Mouse (Mus musculus): ENCODE results near the gene Mettl25.

Gene Mettl25

DNA sequence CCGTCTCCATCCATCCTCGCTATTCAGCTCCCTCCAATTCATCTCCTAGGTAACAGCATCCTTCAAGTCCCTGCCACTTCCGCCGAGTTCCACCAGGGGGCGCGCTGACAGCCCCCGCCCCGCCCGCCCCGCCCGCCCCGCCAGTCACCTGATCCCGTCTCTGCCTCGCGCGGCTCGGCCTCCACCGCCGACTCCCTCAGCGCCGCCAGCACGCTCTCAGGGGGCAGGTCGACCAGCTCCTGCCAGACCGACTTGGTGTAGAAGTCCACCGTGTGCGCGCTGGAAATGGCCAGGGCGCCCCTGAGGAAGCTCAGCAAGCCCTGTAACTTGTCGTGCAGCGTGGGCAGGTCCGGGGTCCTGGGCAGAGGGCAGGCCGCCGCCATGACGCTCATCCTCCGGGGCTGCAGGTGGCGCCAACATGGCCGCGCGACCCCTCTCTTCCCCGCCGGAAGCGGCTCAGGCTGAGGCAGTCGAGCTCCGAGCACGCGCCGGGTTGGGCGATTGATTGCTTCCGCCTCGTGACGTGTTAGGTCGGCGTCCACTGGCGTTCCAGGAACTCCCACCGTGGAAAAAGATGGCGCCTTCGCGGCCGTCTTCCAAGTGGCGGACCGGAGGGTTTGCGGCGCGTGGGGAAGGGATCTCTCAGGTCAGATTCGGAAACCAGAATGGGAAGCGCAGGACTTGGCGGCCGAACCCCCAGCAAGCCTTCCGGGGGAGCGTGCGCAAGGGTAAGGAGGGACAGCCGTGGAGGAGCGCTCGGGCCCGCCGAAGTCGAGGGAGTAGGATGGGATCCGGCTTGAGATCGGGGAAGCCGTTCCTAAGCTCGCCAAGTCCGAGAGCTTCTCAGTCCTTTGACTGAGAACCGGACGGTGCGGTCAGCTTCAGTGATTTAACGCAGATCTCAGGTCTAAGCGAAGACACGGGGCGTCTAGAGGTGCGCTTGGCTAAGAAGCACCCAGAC lies at the start of gene Mettl25, which contains the start of gene Ccdc59:
Gene Mettl25 (minus strand): TSS at position 453 of the 961 bp plus-strand sequence.
Gene Ccdc59 (plus strand): TSS at position 140 of the 961 bp plus-strand sequence.
- DNase-seq (ENCODE audit: low spot score in 2 of 2): peak; percentile 94

DNA sequence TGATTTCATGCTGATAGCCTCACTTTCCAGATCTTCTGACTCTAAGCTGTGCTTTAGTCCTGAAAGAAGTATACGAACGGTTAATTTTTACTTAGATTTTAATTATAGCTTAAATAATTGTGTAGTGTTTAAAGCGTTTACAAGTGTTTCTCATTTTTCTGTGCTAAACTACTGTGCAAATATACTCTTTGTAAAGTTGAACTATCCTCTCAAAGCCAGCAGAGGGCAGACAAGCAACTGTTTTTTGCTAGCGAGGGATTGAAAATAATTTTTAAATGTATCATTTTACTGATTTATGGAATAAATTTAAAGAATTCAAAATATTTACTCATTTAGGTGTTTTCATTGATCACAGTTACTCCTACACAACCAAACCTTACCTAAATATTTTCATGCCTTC lies 26.1 kb upstream of the Mettl25 start:
- DNase-seq (ENCODE audit: low spot score in 2 of 2): no peak

DNA sequence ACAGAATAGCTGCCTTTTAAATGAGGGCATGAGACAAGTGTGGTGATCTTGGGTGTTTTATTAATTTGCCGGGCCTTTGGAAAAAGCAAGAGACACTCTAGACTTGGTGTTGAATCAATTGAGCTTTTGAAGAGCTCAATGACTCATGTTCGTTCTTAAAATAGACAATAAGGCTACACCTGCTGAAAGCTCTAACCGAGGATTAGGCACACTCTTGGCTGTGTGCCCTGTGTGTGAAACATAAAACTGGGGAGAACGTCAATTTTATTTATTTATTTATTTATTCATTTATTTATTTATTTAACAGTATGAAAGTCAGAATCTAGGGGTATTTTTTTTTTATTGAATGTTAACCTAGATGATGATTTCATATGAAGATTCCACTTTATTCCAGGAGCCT lies 10.0 kb upstream of the Mettl25 start:
- no peak for DNase-seq (ENCODE audit: low spot score in 2 of 2)

DNA sequence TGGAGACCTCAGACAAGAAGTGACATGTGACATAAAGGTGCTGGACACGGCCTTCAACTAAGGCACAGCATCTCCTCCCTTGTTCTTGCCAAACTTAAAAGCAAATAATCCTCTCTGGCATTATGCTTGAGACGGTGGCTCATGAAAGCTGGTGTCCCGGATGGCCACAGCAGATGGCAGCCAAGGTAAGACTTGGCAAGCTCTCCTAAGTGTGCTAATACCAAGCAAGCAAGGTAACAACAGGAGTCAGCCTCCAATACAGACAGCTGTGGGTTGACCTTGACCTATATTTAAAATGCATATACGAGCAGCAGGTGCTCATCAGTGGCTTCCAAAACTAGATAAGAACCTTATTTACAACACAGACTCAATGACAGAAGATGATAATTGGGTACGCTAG lies 9.1 kb upstream of the Mettl25 start:
- no peak for DNase-seq (ENCODE audit: low spot score in 2 of 2)

DNA sequence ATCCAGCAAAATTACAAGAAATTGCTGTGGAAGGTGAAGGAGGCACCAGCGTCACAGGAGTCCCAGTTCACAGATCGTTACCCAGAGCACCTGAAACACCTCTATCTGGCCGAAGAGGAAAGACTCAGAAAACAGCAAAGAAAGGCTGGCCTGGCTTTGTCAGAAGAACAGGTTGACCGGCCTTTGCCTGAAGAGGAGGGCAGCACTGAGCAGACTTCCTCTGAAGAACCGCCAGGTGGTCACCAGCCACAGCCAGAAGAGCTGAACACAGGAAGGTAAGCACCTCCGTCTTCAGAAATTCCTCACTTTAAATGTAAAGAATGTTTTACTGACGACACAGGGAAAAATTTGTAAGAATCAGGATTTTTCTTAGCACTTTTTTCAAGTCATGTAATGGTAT lies 1.4 kb upstream of the Mettl25 start:
- no peak for DNase-seq (ENCODE audit: low spot score in 2 of 2)

DNA sequence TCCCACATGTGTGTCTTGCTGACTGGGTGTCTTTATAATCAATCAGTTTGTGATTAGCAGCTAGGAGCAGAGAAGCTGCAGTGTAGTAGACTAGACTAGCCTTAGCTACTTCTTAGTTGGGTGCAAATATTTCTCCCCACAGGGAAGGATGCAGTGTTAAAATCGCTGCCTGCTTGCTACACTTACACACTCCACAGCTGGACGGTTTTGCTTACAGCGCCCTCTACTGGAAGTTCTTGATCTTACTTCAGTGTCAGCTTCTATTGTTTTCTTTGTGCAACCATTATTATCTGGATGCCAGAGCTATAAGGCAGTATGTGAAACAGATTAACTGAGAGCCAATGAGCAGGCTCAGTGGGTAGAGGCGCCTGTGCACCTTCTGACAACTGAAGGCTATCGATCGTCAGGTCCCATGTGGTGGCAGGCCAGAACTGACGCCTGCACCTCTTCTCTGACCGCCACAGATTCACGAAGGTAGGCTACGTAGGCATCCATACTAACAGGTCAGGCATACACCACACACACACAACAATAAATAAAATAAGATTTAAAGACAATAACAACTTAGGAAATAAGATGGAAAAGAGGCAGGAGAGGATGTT lies 6.5 kb downstream of the Mettl25 start:
- peak in 1 of 2 experiments; percentile 35 for DNase-seq (ENCODE audit: low spot score in 2 of 2)

DNA sequence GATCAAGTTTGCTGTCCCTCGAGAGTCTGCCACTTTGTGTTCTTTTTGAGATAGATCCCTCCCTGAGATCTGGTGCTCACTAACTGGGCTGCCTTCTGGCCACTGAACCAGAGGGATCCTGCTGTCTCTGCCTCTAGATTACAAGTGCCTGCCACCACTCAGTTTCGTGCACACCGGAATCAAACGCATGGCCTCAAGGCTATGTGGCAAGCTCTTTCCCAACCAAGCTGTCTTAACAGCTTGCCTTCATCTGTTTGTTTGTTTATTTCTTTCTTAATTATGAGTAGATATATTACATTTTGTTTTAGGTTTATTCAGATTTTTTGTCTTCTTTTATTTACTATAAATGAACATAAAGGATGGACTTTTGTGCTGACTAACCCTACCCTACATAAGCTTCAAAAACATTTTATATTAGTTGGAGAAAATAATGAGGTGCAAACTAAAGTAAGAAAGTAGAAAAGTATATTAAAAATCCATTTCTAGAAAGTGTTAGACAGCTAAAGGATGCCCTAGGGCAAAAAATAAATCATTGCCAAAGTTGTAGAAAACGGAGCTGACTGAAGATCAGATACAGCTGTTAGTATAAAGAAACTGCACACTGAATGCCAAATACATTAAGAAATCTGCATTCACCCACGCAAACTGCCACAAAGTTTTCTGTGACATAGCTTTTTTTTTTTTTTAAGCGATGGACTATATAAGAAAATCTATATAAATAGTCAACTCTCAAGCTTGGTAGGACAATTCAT lies 34.7 kb downstream of the Mettl25 start:
- no peak for DNase-seq (ENCODE audit: low spot score in 2 of 2)

DNA sequence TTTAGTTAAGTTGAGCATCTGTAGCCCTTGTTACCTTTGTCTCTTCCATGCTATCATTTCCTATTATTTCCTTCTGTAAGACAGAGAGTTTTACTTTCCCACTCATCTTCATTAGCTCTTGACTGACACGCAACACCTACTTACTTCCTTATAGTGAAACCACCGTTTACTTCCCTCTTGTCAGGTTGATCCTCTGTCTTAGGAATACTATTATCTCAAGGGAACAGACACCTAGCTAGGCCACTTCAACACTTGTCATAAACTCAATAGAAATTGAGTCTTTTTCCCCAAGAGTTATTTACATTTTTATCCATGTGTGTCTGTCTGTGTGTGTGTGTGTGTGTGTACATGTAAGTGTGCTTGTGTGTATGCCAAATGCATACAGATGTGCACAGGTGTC lies 37.7 kb downstream of the Mettl25 start:
- DNase-seq (ENCODE audit: low spot score in 2 of 2): no peak

DNA sequence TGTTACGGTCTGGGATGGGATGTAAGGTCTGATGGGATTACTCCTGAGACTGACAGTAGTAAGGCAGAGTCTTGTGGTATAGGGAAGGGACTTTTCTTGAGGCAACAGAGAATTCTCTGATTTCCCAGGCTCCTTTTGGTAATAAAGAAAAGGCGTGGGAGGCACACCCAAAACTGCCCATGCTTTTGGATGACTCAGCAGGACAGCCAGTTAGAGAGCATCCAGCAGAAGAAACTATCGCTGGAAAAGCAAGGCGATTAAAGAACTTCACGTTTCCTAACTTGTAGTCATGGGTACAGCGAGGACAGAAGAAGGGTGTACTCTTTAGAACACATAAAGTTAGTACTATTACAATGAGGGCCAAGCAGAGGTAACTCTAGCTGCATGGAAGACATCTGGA lies 39.0 kb downstream of the Mettl25 start:
- no peak for DNase-seq (ENCODE audit: low spot score in 2 of 2)

DNA sequence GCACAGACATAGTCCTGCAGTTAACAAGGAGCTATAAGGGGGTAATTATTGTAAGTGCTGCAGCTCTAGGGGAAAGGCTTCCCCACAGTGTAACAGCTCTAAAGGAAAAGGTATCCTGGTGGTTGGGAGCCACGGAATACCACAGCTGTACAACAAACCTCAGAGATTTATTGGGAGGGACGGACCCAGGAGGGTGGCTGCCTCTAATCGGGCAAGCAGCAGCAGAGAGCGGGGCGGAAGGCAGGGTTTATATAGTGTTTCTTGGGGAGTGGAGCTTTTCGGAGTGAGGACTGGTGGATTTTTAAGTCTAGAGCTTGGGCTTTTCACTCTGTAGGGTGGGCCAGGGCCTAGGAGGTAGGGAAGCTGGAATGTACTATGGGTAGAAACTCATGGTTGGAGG lies 40.0 kb downstream of the Mettl25 start:
- DNase-seq (ENCODE audit: low spot score in 2 of 2): no peak

DNA sequence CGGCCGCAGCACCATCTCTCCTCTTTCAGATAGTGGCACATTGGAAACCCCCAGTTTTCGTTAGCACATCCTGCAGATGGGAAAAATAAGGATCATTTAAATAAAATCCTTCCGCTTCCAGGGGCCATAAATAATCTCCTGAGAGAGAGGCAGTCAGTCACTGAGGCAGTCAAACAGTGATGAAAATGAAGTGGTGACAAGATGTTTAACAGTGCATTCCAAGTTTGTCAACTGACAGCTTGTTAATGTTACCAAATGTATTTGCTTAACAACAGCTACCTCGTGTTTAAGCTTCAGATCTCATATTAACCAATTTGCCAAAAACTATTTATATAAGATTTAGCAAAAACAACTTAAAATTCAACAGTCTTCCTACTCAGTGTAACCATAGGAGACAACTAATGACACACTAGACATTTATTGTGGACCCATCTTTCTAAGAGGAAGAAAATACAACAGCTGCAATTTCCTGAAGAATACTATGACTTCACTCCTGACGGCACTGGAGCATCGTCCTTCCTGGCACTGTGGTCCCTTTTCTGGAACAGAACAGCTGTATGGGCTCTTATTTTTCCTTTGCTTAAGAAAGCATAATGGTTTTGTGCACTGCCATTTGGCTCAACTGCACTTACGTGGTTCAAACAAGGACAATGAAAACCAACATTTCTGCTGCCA lies 43.8 kb downstream of the Mettl25 start:
- no peak for DNase-seq (ENCODE audit: low spot score in 2 of 2)

DNA sequence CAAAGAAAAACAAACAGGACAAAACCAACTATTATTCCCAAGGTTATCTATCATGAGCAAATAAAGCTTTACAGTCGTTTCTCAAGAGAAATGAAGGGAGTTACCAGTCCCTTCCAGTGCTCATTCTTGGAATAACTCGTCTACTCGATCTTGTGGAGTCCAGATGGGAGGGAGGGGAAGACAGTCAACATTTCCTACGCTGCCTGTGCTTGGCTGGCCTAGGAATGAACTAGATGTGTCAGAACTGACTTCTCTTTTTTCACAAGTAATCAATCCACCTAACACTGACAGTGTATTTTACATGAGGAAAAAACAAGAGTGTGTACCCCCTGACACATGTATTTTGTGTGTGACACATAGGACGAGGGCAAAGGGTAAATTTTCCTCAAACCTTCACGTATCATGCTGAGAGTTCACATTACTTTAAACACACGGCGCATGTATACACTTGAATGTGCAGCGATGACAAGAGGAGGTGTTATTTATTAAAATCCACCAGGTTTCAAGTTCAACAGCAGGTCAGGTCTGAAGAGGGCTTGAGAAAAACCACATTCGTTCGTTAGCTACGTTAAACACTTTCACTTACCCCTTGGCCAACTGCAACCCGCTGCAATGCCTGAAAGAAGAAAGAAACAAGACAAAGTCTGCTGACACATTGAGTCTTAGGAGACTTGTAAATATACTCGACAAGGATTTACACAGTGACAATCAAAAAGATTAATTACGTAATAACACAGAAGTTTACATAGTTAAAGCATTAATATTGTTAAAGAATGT lies 47.2 kb downstream of the Mettl25 start:
- no peak for DNase-seq (ENCODE audit: low spot score in 2 of 2)

DNA sequence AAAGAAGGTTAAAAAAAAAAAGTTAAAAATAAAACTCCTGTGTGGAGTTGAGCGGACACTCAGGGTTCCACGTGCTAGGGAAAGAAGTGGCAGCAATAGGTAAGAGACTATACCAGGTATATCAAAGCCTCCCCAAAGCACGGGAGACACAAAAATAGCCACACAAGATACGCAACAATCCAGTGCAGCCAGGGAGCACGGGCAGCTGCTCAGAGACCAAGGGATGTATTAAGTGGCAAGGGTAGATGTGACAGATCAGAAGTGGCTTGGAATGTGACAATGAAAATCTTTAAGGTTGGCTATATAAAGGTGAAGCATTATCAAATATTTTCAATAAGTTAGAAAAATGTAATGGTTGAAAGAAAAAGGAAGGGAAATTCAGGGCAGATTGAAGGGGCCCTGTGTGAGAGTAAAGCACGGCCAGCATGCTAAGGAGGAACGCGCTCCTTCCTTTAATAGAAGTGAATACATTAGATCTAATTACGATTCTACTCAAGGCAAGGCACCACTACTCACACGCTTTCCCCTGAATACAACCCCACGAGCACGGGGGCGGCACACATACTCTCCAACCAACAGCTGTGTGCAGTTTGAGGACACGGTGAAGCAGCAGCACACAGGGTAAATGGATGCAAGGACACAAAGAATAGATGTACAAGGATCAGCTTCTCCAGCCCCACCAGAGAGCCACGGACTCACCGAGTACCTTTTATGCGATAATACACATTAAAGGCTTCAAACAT lies 52.3 kb downstream of the Mettl25 start:
- no peak for DNase-seq (ENCODE audit: low spot score in 2 of 2)

DNA sequence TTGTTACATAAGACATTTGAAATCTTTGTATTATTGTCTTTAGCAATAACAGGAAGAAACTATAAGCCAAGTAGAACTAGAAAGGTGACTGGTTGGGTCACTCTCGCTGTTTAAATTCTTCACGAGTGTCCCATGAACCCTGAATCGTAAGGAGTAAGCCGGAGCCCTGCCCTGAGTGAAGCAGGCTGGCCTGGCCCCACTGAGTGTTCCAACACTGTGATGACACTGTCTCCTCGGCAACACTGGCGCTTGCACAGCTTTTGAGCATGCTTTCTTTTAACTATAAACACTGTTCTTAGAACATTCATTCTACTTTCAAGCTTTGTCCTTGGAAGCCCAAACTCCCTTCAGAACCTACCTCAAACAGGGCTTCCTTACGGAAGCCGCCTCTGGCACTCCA lies 57.4 kb downstream of the Mettl25 start:
- no peak for DNase-seq (ENCODE audit: low spot score in 2 of 2)

DNA sequence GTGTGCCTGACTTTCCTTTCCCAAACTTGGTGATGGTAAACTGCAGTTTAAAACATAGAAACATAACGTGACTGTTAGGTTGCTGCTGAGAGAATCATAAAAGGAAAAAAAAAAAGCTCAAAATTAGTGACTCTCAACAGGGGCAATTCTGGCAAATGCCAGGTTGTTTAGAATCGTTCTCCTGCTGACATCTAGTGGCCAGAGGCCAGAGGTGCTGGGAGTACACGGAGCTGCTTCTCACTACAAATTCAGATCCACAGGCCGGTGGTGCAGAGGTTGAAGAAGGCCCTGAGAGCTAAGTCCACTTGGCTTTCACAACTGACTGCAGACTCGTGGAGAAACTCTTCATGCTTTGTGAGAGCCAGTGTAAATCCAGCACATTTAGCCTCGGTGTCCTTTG lies 66.8 kb downstream of the Mettl25 start:
- DNase-seq (ENCODE audit: low spot score in 2 of 2): peak; percentile 7 to 27

DNA sequence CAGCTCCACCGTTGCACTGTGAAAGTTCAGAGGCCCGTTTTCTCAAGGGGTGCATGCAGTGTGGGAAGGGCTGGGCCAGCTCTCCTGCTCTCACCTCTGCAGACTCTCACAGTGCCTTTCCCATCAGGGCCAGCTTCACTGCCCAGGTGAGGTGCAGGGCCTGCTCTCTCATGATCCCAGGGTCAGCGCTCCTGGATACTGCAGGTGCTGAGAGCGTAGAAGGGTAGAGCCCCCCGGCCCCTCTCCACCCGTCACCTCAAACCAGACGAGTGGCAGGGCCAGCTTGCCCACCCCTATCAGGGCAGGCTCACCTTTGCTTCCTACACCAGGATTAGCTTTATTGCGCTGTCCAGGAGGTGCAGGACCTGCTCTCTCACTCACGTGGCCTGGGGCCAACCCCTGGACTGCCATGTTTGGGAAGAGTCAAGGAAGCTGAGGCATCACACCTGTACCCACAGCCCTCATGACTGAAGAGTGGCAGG lies 68.3 kb downstream of the Mettl25 start:
- DNase-seq (ENCODE audit: low spot score in 2 of 2): no peak

DNA sequence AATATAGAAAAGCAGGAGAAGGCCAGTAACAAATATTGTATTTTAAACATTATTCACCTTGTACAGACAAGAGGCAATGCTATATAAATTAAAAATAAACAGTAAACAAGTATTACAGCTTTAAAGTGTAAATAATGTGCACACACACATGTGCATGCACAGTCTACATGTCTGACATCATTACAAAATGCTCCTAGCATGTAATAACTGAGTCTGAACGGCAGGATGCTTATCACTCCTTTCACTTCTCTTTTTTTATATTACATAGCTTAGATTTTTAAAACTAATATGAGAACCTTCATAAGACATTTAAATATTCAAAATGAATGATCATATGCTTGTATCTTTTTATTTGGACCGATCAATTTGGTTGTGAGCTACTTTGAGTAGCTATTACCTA lies 77.2 kb downstream of the Mettl25 start:
- DNase-seq (ENCODE audit: low spot score in 2 of 2): no peak

DNA sequence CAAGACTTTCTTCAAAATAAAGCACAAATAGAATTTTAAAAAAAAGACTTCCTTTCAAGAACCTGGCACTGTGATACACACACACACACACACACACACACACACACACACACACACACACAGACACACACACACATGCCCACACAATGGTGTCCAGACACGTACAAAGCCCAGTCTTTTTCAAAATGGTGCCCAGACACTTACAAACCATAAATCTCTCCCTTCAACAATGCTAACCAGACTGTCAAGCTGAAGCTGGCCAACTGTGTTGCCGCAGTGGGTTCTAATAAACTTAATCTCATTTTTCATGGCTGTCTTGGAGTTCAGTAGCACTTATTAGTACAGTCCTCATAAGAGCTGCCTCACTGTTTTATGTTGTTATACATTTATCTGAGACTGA lies 80.7 kb downstream of the Mettl25 start:
- no peak for DNase-seq (ENCODE audit: low spot score in 2 of 2)

DNA sequence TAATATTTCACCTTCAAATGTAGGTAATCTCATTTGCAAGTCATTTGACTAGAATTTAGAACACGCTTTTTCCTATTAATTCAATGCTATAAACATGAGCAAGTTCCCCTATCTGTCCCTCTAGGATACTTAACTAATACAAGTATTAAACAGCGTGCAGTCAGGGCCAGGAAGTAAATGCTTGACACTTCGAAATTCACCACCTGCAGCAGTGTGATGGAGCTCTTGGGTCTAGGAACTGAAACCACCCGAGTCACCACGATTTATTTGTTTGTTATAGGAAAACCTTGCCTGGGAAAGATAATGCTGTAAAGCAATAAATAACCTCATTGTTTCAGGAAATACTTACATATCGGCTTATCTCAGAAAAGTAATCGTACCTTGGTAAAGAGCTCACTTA lies 81.1 kb downstream of the Mettl25 start:
- no peak for DNase-seq (ENCODE audit: low spot score in 2 of 2)

All from thymus, postnatal 10 days (tissue).